Mouse (Mus musculus) G1E (cell line): ENCODE measurements around the gene Wbp11.

Experiments
- CTCF ChIP-seq: IDR thresholded peaks from 2 replicates; pipeline ENCODE4 v1.5.1; 2012; ENCODE audit warnings: low read depth, low read length, inconsistent platforms, mixed read lengths
- GATA1 ChIP-seq: IDR thresholded peaks from 2 replicates; pipeline ENCODE4 v1.6.1; 2012; ENCODE audit warnings: borderline replicate concordance, low read length, inconsistent platforms, mixed read lengths

DNA sequence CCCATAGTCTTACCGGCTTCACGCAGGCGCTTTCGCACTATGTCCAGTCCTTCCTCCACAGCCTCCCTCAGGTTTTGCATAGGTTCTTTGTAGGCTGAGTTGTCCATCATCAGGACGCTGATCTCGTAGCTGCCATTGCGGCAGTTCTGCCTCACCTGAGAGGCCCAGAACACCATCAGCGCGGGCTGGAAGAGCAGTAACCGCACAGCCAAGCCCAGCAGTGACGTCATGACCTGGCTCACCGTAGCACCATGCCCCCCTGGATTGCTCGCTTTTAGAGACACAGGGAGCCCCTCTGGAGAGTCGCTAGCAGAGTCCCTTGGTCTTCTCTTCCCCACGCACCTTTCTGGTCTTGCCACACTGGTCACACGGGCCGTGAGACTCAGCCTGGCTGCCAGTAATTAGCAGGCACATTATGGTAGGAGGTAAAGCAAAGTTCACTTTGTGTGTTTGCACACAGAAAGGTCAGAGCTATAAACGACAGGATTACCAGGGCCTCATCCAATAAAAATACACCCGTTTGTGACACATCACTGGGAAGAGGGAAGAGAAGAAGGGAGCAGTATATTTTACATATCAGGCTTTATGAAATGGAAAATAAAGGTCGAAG is 46.6 kb downstream of the Wbp11 start, which contains the start of gene Gucy2c:
- no peak for TF ChIP-seq CTCF
- TF ChIP-seq GATA1: no peak
